18 mouse cellular contexts compared by ENCODE assay signal in the genomic region with DNA sequence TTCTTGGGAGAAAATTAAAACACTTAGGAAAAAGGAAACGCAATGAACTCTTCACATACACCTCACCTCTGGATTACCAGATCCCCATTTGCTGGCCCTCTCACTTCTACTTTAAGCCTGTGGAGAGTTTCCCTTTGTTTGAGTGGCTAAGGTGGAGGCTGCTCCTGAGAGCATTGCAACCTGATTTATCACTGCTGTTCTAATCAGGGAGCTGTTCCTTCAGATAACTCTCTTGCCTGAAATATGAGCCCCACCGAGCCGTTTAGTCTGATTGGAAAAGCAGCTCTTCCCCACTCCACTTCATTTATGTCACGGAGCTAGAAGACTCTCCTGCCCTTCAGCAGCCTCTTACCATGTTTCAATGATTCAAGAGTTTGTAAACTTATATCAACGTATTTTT.
DNase-seq lines count a peak whose midpoint lies in the region; ATAC-seq and TF ChIP-seq lines count a peak whose summit lies in the region.
"Had no signal": no experiment of that assay in that cellular context is flagged by ENCODE, and none has a peak within 500 bp of the region (broad histone marks: within the 10 kb centered on the region; RNA-seq: fewer than 3 reads in every experiment).

No protein-coding gene starts in this region.

- ATAC-seq in heart, embryonic 12.5 days (ENCODE audit: insufficient number of reproducible peaks, low FRiP score) = no peak
- ATAC-seq in midbrain, postnatal 0 days (ENCODE audit: low FRiP score) = no peak
- no peak for ATAC-seq in midbrain, embryonic 11.5 days (ENCODE audit: low FRiP score)
- ATAC-seq in liver, embryonic 11.5 days (replicated peaks; ENCODE audit: low FRiP score) = no peak
- ATAC-seq in lung, postnatal 0 days = no peak
- ATAC-seq: intestine, embryonic 16.5 days; liver, postnatal 0 days had no signal

- 0 out of 2 replicates have a peak overlapping the region, but pooled peaks have one; percentile 12 for H3K4me2 ChIP-seq in heart, embryonic 12.5 days
- H3K4me2 ChIP-seq in midbrain, postnatal 0 days (ENCODE audit: low read depth, low read length, poor library complexity, severe bottlenecking) = no peak overlapping the region
- H3K4me2 ChIP-seq in midbrain, embryonic 11.5 days = no peak overlapping the region
- no peak overlapping the region for H3K4me2 ChIP-seq in liver, embryonic 11.5 days
- H3K4me2 ChIP-seq in lung, postnatal 0 days (replicated peaks; ENCODE audit: low read depth, low read length) = no peak overlapping the region
- H3K4me2 ChIP-seq: forebrain, embryonic 12.5 days; hindbrain, embryonic 12.5 days; limb, embryonic 13.5 days had no signal

- WGBS in heart, embryonic 12.5 days = 13% methylated on average over 5 of the region's 5 CpGs
- WGBS in midbrain, postnatal 0 days = 62% methylated on average over 5 of the region's 5 CpGs
- 62% methylated on average over 5 of the region's 5 CpGs for WGBS in midbrain, embryonic 11.5 days
- 40% methylated on average over 5 of the region's 5 CpGs for WGBS in liver, embryonic 11.5 days
- 9% methylated on average over 5 of the region's 5 CpGs for WGBS in lung, postnatal 0 days

- H3K9ac ChIP-seq in heart, embryonic 12.5 days = no peak overlapping the region
- no peak overlapping the region for H3K9ac ChIP-seq in midbrain, postnatal 0 days (replicated peaks; ENCODE audit: low read length, poor library complexity, severe bottlenecking)
- no peak overlapping the region for H3K9ac ChIP-seq in midbrain, embryonic 11.5 days (ENCODE audit: low read length)
- no peak overlapping the region for H3K9ac ChIP-seq in liver, embryonic 11.5 days (ENCODE audit: low read depth, low read length)
- H3K9ac ChIP-seq in lung, postnatal 0 days (replicated peaks; ENCODE audit: low read depth) = no peak overlapping the region
- H3K9ac ChIP-seq: forebrain, embryonic 12.5 days; hindbrain, embryonic 12.5 days; limb, embryonic 13.5 days; liver, postnatal 0 days had no signal

- H3K9me3 ChIP-seq in heart, embryonic 12.5 days (replicated peaks) = no peaks in the 10 kb centered on the region
- H3K9me3 ChIP-seq in midbrain, postnatal 0 days (ENCODE audit: low read length) = no peaks in the 10 kb centered on the region
- no peaks in the 10 kb centered on the region for H3K9me3 ChIP-seq in midbrain, embryonic 11.5 days (ENCODE audit: control insufficient read depth, low read length)
- H3K9me3 ChIP-seq in liver, embryonic 11.5 days (ENCODE audit: control insufficient read depth, low read length) = no peaks in the 10 kb centered on the region
- no peaks in the 10 kb centered on the region for H3K9me3 ChIP-seq in lung, postnatal 0 days (ENCODE audit: low read length)
- H3K9me3 ChIP-seq: forebrain, embryonic 12.5 days; hindbrain, embryonic 12.5 days; limb, embryonic 13.5 days had no signal

- no peaks in the 10 kb centered on the region for H3K27me3 ChIP-seq in heart, embryonic 12.5 days (replicated peaks)
- H3K27me3 ChIP-seq in midbrain, postnatal 0 days (ENCODE audit: insufficient read depth, low read length) = no peaks in the 10 kb centered on the region
- H3K27me3 ChIP-seq in midbrain, embryonic 11.5 days (ENCODE audit: control insufficient read depth, insufficient read depth, low read length) = no peaks in the 10 kb centered on the region
- H3K27me3 ChIP-seq in liver, embryonic 11.5 days (replicated peaks; ENCODE audit: control insufficient read depth, insufficient read depth, low read length) = no peaks in the 10 kb centered on the region
- no peaks in the 10 kb centered on the region for H3K27me3 ChIP-seq in lung, postnatal 0 days (replicated peaks; ENCODE audit: insufficient read depth, low read length)
- H3K27me3 ChIP-seq: forebrain, embryonic 12.5 days; hindbrain, embryonic 12.5 days; limb, embryonic 13.5 days had no signal

- TF ChIP-seq CTCF in midbrain, postnatal 0 days (IDR thresholded peaks at IDR 0.05) = no peak
- TF ChIP-seq CTCF in lung, postnatal 0 days (IDR thresholded peaks at IDR 0.05) = no peak

- no peak overlapping the region for H3K27ac ChIP-seq in heart, embryonic 12.5 days (ENCODE audit: poor library complexity, severe bottlenecking)
- H3K27ac ChIP-seq in midbrain, postnatal 0 days (ENCODE audit: low read depth, low read length) = no peak overlapping the region
- H3K27ac ChIP-seq in midbrain, embryonic 11.5 days (ENCODE audit: low read depth, low read length) = no peak overlapping the region
- no peak overlapping the region for H3K27ac ChIP-seq in liver, embryonic 11.5 days (ENCODE audit: low read depth, low read length)
- H3K27ac ChIP-seq in lung, postnatal 0 days (ENCODE audit: low read length) = no peak overlapping the region
- H3K27ac ChIP-seq: forebrain, embryonic 12.5 days; hindbrain, embryonic 12.5 days; left cerebral cortex, adult 2 months; limb, embryonic 13.5 days; macrophage had no signal

- no peaks in the 10 kb centered on the region for H3K36me3 ChIP-seq in heart, embryonic 12.5 days
- H3K36me3 ChIP-seq in midbrain, postnatal 0 days (ENCODE audit: insufficient read depth, low read length) = no peaks in the 10 kb centered on the region
- H3K36me3 ChIP-seq in midbrain, embryonic 11.5 days (ENCODE audit: control insufficient read depth, insufficient read depth, low read length) = no peaks in the 10 kb centered on the region
- H3K36me3 ChIP-seq in liver, embryonic 11.5 days (ENCODE audit: control insufficient read depth, insufficient read depth, low read length) = no peaks in the 10 kb centered on the region
- H3K36me3 ChIP-seq in lung, postnatal 0 days (ENCODE audit: insufficient read depth, low read length) = no peaks in the 10 kb centered on the region
- H3K36me3 ChIP-seq: forebrain, embryonic 12.5 days; hindbrain, embryonic 12.5 days; limb, embryonic 13.5 days had no signal

- no peak for DNase-seq in heart, adult 9 months (ENCODE audit: low spot score in 2 of 2)
- DNase-seq in midbrain, postnatal 0 days (ENCODE audit: low spot score) = peak; percentile 4
- no peak for DNase-seq in midbrain, embryonic 11.5 days (ENCODE audit: low spot score, missing footprints)
- peak; percentile 64 for DNase-seq in mesoderm, embryonic 11.5 days (ENCODE audit: low read depth, low spot score)
- no peak for DNase-seq in liver, embryonic 11.5 days (ENCODE audit: low spot score)
- no peak for DNase-seq in lung, postnatal 0 days (ENCODE audit: low spot score)
- no peak for DNase-seq in T-cell, adult 2 months (ENCODE audit: low spot score)
- DNase-seq: cerebellum, postnatal 14 days; liver, postnatal 0 days; right cerebral cortex, postnatal 25 days; thymus, adult 18-20 months had no signal

- no peak for TF ChIP-seq EP300 in lung, postnatal 0 days (IDR thresholded peaks at IDR 0.05)

- no peak overlapping the region for H3K4me3 ChIP-seq in heart, embryonic 12.5 days
- H3K4me3 ChIP-seq in midbrain, postnatal 0 days (ENCODE audit: low read depth, low read length) = no peak overlapping the region
- H3K4me3 ChIP-seq in midbrain, embryonic 11.5 days (ENCODE audit: low read depth, low read length) = no peak overlapping the region
- H3K4me3 ChIP-seq in liver, embryonic 11.5 days (ENCODE audit: low read depth, low read length) = no peak overlapping the region
- H3K4me3 ChIP-seq in lung, postnatal 0 days (ENCODE audit: low read depth, low read length) = no peak overlapping the region
- H3K4me3 ChIP-seq: forebrain, embryonic 12.5 days; hindbrain, embryonic 12.5 days; left cerebral cortex, adult 2 months; limb, embryonic 13.5 days had no signal

- no peaks in the 10 kb centered on the region for H3K4me1 ChIP-seq in heart, embryonic 12.5 days (replicated peaks)
- H3K4me1 ChIP-seq in midbrain, postnatal 0 days (ENCODE audit: insufficient read depth, low read length) = no peaks in the 10 kb centered on the region
- H3K4me1 ChIP-seq in midbrain, embryonic 11.5 days (ENCODE audit: control insufficient read depth, insufficient read depth, low read length) = no peaks in the 10 kb centered on the region
- no peaks in the 10 kb centered on the region for H3K4me1 ChIP-seq in liver, embryonic 11.5 days (replicated peaks; ENCODE audit: control insufficient read depth, insufficient read depth, low read length)
- no peaks in the 10 kb centered on the region for H3K4me1 ChIP-seq in lung, postnatal 0 days (ENCODE audit: insufficient read depth, low read depth, low read length)
- H3K4me1 ChIP-seq: forebrain, embryonic 12.5 days; hindbrain, embryonic 12.5 days had no signal

Comparison
In these comparisons a context has a peak if more than half of its experiments do, and no peak if none do; other contexts are left out.
1. DNase-seq: peak in midbrain, postnatal 0 days (single experiment) and mesoderm, embryonic 11.5 days (single experiment); none in heart, adult 9 months (0 of 2), midbrain, embryonic 11.5 days (single experiment), liver, embryonic 11.5 days (single experiment), lung, postnatal 0 days (single experiment) and T-cell, adult 2 months (single experiment).